Mouse (Mus musculus): ENCODE measurements around the gene Lman1l.

Gene Lman1l

DNA sequence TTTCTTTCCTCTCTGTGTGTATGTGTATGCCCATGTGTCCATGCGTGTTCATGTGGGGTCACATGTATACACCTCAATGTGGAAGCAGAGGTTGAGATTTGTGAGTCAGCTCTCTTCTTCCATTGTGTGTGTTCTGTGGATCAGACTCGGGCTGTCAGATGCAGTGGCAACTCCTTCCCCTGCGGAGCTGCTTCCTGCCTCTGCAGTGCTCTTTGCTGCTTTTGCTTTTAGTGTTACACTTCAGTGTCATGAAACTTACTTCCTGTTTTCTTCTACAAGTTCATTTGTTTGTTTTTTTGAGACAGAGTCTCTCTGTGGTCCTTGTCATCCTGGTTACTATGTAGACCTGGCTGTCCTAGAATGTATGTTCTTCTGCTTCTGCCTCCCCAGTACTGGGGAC lies 35.6 kb downstream of the Lman1l start:
- no peak for DNase-seq (ENCODE audit: low spot score in 2 of 2)

DNA sequence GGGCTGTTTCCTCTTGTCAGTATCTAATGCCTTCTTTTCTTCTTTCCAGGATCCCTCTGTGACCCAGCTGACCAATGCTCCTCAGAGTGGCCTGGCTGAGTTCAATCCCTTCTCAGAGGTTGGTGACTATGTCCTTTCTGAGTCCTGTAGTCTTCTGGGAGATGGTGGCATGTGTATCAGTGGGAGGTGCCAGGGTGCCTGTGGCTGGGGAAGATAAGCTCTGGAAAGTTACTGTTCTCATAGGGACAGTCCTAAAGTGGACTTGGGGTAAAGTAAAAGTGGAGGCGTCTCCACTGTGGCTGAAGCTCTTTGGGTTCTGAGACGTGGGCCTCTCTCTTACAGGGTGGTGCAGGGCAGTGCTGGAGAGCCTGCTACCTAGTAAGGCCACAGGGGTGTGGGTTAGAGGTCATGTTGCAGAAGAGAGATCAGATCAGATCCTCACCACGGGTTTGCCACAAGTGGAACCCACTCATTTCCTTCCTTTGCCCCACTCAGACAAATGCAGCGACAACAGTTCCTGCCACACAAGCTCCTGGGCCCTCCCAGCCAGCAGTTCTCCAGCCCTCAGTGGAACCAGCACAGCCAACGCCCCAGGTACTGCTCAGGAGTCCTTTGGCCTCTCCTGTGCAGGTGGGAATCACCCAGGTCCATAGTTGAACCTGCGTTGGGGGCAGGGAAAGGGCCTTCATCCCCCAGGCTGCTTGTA lies 43.3 kb downstream of the Lman1l start:
- DNase-seq (ENCODE audit: low spot score in 2 of 2) = no peak

DNA sequence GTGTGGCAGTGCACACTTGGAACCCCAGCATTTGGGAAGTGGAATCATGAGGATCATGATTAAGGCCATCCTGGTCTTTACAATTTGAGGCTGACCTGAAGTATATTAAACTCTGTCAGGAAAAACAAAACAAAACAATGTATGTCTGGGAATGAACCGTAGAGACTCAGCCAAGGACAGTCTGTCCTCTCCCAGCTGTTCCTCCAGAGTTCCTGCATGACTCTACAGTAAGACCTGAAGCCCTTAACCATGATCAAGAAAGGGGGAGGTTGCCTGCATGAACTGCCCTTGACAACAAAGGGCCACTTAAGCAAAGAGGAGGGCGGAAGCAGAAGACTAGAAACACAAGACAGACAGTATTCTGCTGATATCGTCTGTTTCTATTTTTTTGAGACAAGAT lies 45.0 kb downstream of the Lman1l start:
- DNase-seq (ENCODE audit: low spot score in 2 of 2) = no peak

DNA sequence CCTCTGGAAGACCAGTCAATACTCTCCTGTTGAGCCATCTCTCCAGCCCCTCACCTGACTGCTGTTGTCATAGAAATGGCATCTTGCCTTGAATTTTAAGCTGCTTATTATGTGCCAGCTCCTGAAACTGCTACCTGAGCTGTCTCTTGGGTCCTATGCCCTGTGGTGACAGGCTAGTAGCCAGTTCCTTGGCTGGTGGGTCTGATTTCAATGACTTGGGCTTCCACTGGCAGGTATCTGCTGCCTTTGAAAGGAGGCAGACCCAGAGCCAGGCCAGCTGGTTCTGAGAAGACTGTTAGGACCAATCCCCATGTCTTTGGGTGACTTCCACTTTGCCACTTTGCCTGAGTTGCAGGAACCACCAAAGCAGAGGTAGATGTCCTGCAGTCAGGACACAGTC lies 46.2 kb downstream of the Lman1l start:
- no peak for DNase-seq (ENCODE audit: low spot score in 2 of 2)

- DNase-seq (ENCODE audit: low spot score in 2 of 2) = no peak
Observed at GRCm38 (mm10) chr9:57568500-57568899, 52.1 kb downstream of the Lman1l start.

- DNase-seq (ENCODE audit: low spot score in 2 of 2) = no peak
Observed at GRCm38 (mm10) chr9:57566846-57567245, 53.7 kb downstream of the Lman1l start.

DNA sequence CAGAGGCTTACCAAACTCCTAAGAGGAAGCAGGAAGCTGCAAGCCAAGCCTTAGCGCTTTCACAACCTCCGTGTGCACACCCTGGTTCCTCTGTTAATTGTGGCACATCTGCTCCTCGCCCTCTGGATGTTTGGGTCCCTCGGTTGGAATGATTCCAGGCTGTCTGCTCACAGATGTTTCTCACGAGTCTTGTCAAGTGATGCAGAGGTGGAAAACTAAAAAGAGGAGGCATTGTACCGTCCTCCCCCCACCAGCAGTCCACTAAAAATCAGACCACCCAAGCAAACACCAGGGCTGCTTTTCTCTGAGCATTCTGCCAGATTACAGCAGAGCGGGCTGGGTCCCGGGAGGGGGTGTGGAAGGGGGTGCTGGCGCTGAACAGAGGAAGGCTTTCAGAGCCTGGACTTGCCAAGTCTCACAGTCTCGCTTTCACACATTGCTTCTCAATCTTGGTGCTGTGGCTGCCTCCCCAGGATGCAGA lies 54.8 kb downstream of the Lman1l start:
- no peak for DNase-seq (ENCODE audit: low spot score in 2 of 2)

GRCm38 (mm10) chr9:57564609-57565008 lies 56.0 kb downstream of the Lman1l start:
- no peak for DNase-seq (ENCODE audit: low spot score in 2 of 2)

DNA sequence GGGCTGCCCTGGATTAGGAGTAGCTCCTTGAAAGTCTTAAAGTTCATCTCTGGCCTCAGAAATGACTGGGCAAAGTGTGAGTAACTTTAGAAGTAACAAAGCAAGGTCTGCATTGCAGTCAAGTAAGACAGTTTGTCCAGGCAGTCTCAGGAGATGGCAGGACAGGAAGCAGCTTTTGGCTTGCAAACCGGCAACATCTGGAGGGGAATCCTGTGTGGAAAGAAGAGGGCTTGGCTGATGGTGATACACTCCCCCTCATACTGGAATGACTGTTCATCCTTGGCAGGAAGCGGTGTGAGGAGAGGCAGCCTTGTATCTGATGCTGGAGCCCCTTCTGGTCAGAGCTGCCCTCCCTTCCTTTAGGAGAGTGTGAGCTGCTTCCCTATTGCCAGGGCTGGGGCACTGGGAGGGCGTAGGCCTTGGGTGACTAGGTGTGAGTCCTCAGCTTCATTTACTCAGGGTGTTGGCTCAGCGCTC lies 57.6 kb downstream of the Lman1l start:
- DNase-seq (ENCODE audit: low spot score in 2 of 2) = no peak

DNA sequence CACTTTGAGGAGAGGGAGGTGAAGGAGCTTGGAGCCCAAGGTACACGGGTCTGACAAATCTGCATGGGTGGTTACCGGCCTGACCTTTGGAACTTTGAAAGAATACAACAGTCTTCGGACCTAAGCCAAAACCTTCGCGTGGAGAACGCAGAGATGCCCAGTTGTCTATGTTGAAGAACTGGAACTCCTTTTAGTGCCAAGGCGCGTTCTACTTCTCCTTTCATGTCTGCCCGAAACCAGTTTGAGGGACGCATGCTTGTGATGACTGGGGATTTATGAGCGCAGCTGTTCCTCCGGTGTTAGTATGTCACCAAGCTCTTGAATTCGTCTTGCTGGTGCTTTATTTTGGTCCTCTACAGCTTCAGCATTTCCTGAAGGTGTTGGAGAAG lies 58.9 kb downstream of the Lman1l start:
- DNase-seq (ENCODE audit: low spot score in 2 of 2) = no peak

GRCm38 (mm10) chr9:57560861-57561710 lies 59.5 kb downstream of the Lman1l start, which contains the start of gene Scamp2:
Gene Scamp2, plus strand, starts transcription at chr9:57560943.
- peak; percentile 83 to 84 for DNase-seq (ENCODE audit: low spot score in 2 of 2)

DNA sequence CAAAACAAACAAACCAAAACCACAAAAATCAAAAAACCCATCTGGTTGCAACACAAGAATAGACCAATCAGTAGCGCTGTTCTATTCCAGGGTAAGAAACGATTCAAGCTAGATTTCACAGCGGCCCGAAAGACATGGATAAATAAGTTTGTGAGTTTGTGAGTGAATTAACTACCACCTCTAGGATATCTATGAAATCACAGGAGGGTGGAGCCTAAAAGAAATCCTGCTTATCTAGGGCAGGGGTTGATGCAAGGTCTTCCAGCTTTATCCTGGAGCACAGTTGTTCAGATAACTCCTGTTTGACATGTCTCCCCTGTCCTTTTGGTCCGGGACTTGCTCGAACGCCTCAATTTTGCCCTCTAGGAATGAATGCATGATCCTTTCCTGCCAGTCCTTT lies 60.3 kb downstream of the Lman1l start:
- DNase-seq (ENCODE audit: low spot score in 2 of 2) = no peak

GRCm38 (mm10) chr9:57559568-57559967 lies 61.0 kb downstream of the Lman1l start:
- DNase-seq (ENCODE audit: low spot score in 2 of 2) = no peak

GRCm38 (mm10) chr9:57558625-57559024 lies 61.9 kb downstream of the Lman1l start:
- DNase-seq (ENCODE audit: low spot score in 2 of 2) = no peak

GRCm38 (mm10) chr9:57557215-57557614 lies 63.4 kb downstream of the Lman1l start:
- DNase-seq (ENCODE audit: low spot score in 2 of 2) = no peak

Data from thymus, postnatal 10 days (tissue).